Mouse (Mus musculus) bone marrow, adult 2 months (tissue): Measurements from ENCODE around the gene Pdgfb. TPM values are rescaled to one million over a fixed set of nuclear protein-coding genes. Genes with fewer than 3 reads are reported as not detected.

Experiments used
- H3K27ac ChIP-seq: fragments of 200-500 bp; 2 replicates; pipeline ENCODE4 v1.5.1; 2012; ENCODE audit warnings: low read depth, mild to moderate bottlenecking, control low read depth, inconsistent platforms, low read length; ENCODE audit not compliant: control insufficient read depth, poor library complexity, insufficient read depth
- H3K4me1 ChIP-seq: fragments of 200-500 bp; 2 replicates; pipeline ENCODE4 v1.6.1; 2011; ENCODE audit warnings: low read length; ENCODE audit not compliant: control insufficient read depth, insufficient read depth
- H3K4me3 ChIP-seq: fragments of 200-500 bp; replicated peaks from 2 replicates; pipeline ENCODE3; 2011; ENCODE audit warnings: mild to moderate bottlenecking, low read depth, low read length, control low read depth; ENCODE audit not compliant: control insufficient read depth
- CTCF ChIP-seq: fragments of 200-500 bp; IDR thresholded peaks from 2 replicates; pipeline ENCODE4 v1.5.1; 2011; ENCODE audit warnings: low read length, control low read depth; ENCODE audit not compliant: control insufficient read depth, insufficient read depth
- POLR2A ChIP-seq: fragments of 200-500 bp; IDR thresholded peaks from 2 replicates; pipeline ENCODE4 v1.6.1; 2011; ENCODE audit warnings: low read depth, mild to moderate bottlenecking, control low read depth, low read length, borderline replicate concordance; ENCODE audit not compliant: control insufficient read depth
- WGBS: fragments of 180-500 bp; shearing (Covaris S2); methylation state at CpG from one replicate; pipeline ENCODE4 v1.1.7; 2018; 5-methylcytosine and 5-hydroxymethylcytosine counted together
- polyA plus RNA-seq: library from polyadenylated mRNA; stranded (reverse); fragments of >200 nt; gene quantifications from 2 replicates; pipeline ENCODE4 v1.2.4, GENCODE M21; 2011; ENCODE audit warnings: low replicate concordance; ENCODE audit not compliant: missing spikeins, insufficient read depth, insufficient read length

The Pdgfb gene
- polyA plus RNA-seq, result 4.1 and 7.8 TPM in 2 replicates

DNA sequence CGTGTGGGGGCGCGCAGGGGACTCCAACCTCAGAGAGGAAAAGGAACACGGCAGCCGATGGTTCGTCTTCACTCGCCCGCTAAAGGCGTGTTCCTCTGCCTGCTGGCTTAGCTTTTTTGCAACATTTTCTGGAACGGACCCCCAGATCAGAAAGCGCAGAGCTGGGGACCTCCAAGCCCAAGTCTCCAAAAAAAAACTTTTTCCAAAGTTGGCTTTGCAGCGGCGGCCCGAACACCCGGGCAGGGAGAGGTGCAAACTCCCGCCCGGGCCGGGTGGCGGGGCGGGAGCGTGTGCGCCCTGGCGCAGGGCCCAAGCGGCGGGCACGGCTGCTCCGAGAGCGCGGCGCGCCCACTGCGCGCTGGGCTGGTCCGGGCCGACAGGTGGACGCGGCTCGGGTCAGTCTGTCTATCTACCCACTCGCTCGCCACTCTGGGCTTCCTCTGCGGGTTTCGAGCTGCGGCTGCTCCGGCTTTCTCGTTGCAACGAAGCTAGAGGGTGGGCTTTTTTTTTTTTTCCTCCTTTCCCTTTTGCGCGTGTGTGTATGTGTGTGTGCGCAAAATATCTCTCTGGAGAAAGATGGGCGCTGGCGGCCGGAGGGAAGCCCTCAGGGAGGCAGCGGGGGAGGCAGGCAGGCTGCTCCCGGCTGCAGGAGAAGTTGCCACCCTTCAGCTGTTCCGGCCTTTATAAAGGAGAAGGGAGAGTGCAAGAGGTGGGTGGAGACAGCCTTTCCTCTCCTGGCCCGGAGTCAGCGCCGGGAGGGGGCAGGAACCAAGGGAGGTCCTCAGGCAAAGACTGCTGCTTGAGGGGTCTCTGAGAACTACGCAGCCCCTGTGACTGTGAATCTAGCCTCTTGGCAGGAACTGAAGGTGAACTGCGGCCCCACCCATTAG, at the start of gene Pdgfb:
Gene Pdgfb (minus strand): TSS at position 657 of the 890 bp plus-strand sequence.
- TF ChIP-seq CTCF (no peak), POLR2A (peak; percentile 73)
- WGBS, result under 1% methylated on average over 60 of the region's 60 CpGs
- Histone ChIP-seq H3K4me1 (no peaks in the 10 kb centered on the region), H3K27ac (peak within 1 kb of the TSS; percentile 36; the same call in 1 of the 2 replicates), H3K4me3 (peak within 1 kb of the TSS; percentile 49)

DNA sequence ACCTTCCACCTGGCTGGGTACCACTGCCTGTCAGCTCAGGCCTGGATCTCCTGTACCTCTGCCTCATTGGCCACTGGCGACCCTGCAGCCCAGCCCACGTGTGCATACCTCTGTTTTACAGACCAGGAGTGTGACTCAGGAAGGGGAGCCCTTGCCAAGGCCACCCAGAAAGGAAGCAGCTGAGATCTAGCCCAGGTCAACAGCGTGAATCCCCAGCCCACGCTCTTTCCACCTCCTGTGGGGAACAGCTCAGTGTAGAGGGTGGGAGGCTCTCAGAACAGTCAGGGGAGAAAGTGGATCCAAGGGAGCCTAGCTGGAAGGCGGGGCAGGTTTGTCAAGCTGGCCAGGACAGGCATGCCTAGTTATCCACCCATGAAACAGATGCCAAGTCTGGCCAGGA, 48.0 kb upstream of the Pdgfb start:
- Histone ChIP-seq H3K27ac (no peak overlapping the region), H3K4me1 (no peaks in the 10 kb centered on the region), H3K4me3 (no peak overlapping the region)
- 42% methylated on average over 5 of the region's 5 CpGs for WGBS
- TF ChIP-seq CTCF (no peak), POLR2A (no peak)

DNA sequence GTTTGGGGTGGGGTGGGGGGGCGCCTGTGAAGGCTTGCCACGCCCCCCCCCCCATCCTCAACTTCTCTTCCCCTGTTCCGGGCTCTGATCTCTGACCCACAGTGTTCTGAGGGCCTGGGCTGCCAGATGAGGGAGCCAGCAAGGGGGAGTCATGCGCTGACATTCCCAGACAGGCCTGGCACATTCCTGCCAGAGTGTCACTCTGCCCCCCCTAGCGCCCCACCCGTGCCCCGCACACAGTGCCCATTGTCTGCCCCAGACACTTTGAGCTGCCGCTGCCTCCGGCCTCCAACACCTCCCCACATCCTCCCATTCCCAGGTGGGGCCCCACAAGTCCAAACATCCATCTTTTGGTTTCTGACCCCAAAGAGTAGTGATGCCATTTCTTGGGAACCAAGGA, 47.6 kb upstream of the Pdgfb start:
- 75% methylated on average over 7 of the region's 9 CpGs for WGBS
- TF ChIP-seq CTCF (no peak), POLR2A (no peak)
- Histone ChIP-seq H3K4me3 (no peak overlapping the region), H3K4me1 (no peaks in the 10 kb centered on the region), H3K27ac (no peak overlapping the region)

DNA sequence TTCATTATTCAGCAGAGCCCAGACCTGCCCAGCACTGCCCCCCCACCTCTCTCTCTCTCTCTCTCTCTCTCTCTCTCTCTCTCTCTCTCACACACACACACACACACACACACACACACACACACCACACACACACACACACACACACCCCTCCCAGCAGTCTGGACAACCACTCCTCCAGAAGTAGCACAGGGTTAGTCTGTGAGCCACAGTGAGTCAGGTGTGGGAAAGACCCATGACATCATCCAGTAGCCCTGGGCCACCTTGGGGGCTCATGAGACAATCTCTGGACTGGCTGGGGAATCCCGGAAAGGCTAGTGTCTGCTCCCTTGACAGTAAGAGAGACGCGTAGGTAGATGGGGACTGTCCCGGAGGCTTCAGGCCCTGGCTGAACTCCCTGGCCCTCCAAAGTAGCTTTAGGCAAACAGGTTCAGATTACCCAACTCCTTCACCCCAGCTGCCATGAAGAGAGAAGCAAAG, 46.3 kb upstream of the Pdgfb start:
- no peak for TF ChIP-seq POLR2A
- no peak for TF ChIP-seq CTCF
- 88% methylated on average over 4 of the region's 4 CpGs for WGBS
- Histone ChIP-seq H3K4me3 (no peak overlapping the region), H3K4me1 (no peaks in the 10 kb centered on the region), H3K27ac (no peak overlapping the region)

DNA sequence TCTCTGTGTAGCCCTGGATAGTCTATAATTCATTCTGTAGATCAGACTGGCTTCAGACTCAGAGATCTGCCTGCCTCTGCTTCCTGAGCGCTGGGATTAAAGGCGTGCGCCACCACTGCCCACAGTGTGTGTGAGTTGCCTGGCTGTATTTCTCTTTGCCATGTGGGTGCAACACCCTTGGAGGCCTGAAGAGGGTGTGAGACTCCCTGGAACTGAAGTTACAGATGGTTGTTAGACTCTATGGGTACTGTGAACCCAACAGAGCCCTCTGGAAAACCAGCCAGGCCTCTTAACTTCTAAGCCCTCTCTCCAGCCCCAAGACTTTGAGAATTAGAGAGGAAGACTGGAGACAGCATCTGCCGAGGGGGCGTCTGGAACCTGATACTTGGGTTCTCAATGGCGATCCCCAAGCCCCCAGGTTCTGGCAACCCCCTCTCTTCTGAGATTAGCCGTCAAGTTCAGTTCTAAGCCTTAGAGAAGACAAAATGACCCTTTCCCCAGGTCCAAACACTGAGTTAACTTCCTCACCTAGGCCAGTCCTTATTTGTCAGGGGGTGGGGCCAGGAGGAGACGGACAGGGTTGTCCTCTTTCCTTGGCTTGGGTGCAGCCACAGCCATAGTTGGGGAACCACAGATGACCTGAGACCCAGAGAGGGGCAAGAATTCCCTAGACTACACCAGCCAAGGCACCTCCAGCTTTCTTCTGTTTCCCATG, 45.7 kb upstream of the Pdgfb start:
- Histone ChIP-seq H3K4me1 (no peaks in the 10 kb centered on the region), H3K4me3 (no peak overlapping the region), H3K27ac (no peak overlapping the region)
- no peak for TF ChIP-seq POLR2A
- TF ChIP-seq CTCF, result no peak
- WGBS, result 85% methylated on average over 8 of the region's 8 CpGs

DNA sequence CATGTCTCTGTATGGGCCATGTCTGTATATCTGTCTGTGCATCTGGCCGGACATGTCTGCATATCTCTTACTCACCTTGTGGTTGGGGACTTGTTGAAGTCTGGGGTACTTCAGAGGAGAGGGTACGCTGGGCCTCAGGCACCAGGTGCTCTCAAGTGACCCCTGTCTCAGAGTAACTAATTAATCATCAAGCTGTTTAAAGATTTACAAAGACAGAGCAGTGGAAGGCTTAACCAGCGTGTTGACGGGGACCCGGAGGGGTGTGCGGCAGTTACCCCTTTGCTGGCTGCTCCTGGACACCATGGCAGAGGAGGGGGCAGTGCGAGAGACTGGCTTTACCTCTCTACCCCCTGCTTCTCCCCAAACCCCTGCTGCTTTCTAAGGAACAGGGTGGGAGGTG, 44.8 kb upstream of the Pdgfb start:
- no peak for TF ChIP-seq POLR2A
- no peak for TF ChIP-seq CTCF
- no peak overlapping the region for H3K27ac ChIP-seq
- H3K4me3 ChIP-seq, result no peak overlapping the region
- WGBS, result 87% methylated on average over 7 of the region's 7 CpGs
- H3K4me1 ChIP-seq, result no peaks in the 10 kb centered on the region

DNA sequence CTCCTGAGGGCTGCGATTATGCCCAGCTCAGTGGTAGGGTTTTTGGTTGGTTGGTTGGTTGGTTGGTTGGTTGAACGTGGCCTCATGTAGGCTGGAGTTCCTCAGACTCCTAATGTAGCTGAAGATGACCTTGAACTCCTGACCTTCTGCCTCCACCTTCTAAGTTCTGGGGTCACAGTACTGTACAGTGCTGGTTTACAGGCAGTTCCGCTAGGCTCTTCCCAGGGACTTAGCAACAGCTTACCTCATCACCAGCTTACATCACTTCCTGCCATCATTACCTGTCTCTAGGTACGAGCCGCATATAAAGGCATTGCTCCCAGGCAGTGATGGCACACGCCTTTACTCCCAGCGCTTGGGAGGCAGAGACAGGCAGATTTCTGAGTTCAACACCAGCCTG, 43.4 kb upstream of the Pdgfb start:
- WGBS, result 77% methylated on average over 7 of the region's 7 CpGs
- Histone ChIP-seq H3K4me1 (no peaks in the 10 kb centered on the region; the same call in 1 of the 2 replicates), H3K27ac (no peak overlapping the region), H3K4me3 (no peak overlapping the region)
- TF ChIP-seq CTCF (no peak), POLR2A (no peak)
